Mouse (Mus musculus): ENCODE data around the gene Gtf2ird2.
A peak's percentile ranks its signal among the peaks of the same experiment; 100 is the strongest.

Gene Gtf2ird2

GRCm38 (mm10) chr5:134253806-134254205 is 70.0 kb downstream of the Gtf2ird2 start:
- Histone ChIP-seq H3K4me3 (replicated peaks; ENCODE audit: low read length) (no peak overlapping the region), H3K36me3 (ENCODE audit: insufficient read depth, low read length) (peaks cover 96% of the 10 kb centered on the region), H3K9me3 (ENCODE audit: low read length) (no peaks in the 10 kb centered on the region), H3K27me3 (ENCODE audit: insufficient read depth, low read length) (no peaks in the 10 kb centered on the region), H3K4me1 (replicated peaks; ENCODE audit: low read depth, low read length) (peaks cover 30% of the 10 kb centered on the region)
- TF ChIP-seq NANOG (IDR thresholded peaks at IDR 0.05; ENCODE audit: borderline replicate concordance, low read length) (no peak), CTCF (conservative IDR thresholded peaks at IDR 0.05; ENCODE audit: low read length) (peak; percentile 14; the same call in 1 of the 2 replicates)

DNA sequence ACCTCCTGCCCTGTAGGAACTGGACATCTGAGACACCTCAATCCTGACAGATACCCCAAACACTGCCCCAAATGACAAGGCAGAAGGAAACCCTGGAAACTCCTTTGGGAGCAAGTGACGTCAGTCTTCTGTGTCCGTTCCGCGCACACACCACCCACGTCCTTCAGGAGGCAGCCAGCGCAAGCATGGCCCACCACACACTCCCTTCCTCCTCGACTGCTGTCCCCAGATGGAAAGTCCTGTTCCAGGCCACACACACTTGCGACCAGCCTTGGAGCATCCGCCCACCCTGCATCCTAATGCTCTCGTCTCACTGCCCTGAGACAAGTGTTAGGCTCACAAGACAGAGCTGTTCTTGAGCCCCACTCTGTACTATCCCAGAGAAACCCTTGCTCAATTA is 71.5 kb downstream of the Gtf2ird2 start:
- Histone ChIP-seq H3K27me3 (ENCODE audit: insufficient read depth, low read length) (no peaks in the 10 kb centered on the region), H3K36me3 (ENCODE audit: insufficient read depth, low read length) (peaks cover 97% of the 10 kb centered on the region), H3K9me3 (ENCODE audit: low read length) (peaks cover 6% of the 10 kb centered on the region; the same call in 1 of the 2 replicates), H3K4me3 (replicated peaks; ENCODE audit: low read length) (no peak overlapping the region), H3K4me1 (replicated peaks; ENCODE audit: low read depth, low read length) (peaks cover 44% of the 10 kb centered on the region)
- TF ChIP-seq CTCF (conservative IDR thresholded peaks at IDR 0.05; ENCODE audit: low read length) (no peak), POU5F1 (IDR thresholded peaks at IDR 0.05; ENCODE audit: borderline replicate concordance, low read length) (no peak), NANOG (IDR thresholded peaks at IDR 0.05; ENCODE audit: borderline replicate concordance, low read length) (no peak)

DNA sequence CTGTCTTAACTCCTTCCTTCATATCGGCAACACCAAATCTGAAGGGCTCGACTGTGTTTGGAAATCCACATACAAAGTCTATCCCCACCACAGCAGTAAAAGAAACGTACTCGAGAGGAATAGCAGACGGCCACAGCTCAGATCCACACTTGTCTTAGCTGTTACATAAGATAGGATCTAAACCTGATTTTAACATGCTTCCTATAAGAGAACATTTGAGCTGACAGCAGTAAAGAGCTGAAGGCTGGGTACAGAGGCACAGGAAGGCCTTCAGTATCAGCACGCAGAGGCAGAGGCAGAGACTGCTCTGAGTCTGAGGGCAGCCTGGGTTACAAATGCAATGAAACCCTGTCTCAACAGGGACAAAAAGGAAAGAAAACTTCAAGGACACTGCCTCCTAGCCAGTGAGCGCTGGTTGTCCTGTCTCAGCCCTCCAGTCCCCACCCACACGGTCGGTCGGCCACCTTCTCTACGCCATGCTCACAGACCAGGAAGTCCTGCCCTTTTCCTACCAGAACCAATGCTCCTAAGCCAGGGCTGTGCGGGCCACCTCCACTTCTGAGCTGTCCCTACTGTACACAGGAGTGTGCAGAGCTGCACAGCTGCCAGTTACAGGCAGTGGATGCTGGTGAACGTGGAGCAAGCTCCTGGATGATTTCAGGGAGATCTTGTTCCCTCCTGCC is 73.7 kb downstream of the Gtf2ird2 start:
- no peaks in the 10 kb centered on the region for H3K27me3 ChIP-seq (ENCODE audit: insufficient read depth, low read length)

DNA sequence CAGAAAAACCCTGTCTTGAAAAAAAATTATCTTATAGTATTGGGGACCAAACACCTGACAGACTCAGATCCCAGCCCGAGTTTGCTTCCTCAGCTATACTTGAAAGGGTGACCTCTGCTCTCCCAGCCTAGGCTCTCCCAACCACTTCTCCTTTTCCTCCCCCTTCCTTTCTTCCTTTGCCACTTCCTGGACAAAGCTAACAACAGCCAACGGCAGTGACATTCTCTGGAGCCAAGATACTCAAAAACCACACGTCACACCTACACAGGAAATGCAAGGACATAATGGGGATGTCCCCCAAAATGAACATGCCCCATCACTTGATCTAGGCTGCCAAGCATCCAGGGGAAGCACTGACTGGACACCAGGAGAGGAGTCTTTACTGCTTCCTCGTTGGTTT is 74.6 kb downstream of the Gtf2ird2 start:
- no peaks in the 10 kb centered on the region for H3K27me3 ChIP-seq (ENCODE audit: insufficient read depth, low read length)
- peaks cover 6% of the 10 kb centered on the region; the same call in 1 of the 2 replicates for H3K9me3 ChIP-seq (ENCODE audit: low read length)
- peaks cover 98% of the 10 kb centered on the region for H3K36me3 ChIP-seq (ENCODE audit: insufficient read depth, low read length)
- H3K4me3 ChIP-seq (replicated peaks; ENCODE audit: low read length): no peak overlapping the region
- H3K4me1 ChIP-seq (replicated peaks; ENCODE audit: low read depth, low read length): peaks cover 45% of the 10 kb centered on the region
- TF ChIP-seq CTCF (conservative IDR thresholded peaks at IDR 0.05; ENCODE audit: low read length) (no peak), NANOG (IDR thresholded peaks at IDR 0.05; ENCODE audit: borderline replicate concordance, low read length) (no peak), POU5F1 (IDR thresholded peaks at IDR 0.05; ENCODE audit: borderline replicate concordance, low read length) (no peak)

More for the DNA sequence above, 73.7 kb downstream of the Gtf2ird2 start:
- Histone ChIP-seq H3K9me3 (ENCODE audit: low read length) (peaks cover 6% of the 10 kb centered on the region; the same call in 1 of the 2 replicates), H3K4me3 (replicated peaks; ENCODE audit: low read length) (no peak overlapping the region), H3K4me1 (replicated peaks; ENCODE audit: low read depth, low read length) (peaks cover 53% of the 10 kb centered on the region), H3K36me3 (ENCODE audit: insufficient read depth, low read length) (peaks cover 98% of the 10 kb centered on the region)
- TF ChIP-seq CTCF (conservative IDR thresholded peaks at IDR 0.05; ENCODE audit: low read length) (no peak), NANOG (IDR thresholded peaks at IDR 0.05; ENCODE audit: borderline replicate concordance, low read length) (no peak), POU5F1 (IDR thresholded peaks at IDR 0.05; ENCODE audit: borderline replicate concordance, low read length) (no peak)

DNA sequence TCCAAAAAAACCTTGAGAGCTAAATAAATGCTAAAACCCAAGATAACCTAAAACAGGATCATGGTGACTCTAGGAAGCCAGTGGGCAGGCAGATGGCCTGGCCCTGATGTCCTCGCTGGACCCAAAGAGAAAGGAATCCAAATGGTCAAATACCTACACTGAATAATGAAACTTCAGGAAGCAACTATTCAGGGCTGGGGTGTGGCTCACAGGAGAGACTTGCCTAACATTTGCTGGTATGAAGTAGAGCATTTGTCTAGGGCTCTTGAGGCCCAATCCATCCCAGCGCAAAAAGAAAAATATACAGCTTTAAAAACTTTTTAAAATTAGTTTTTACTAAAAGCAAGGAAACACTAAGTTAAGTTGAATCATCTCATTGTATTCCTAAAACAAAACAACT is 75.1 kb downstream of the Gtf2ird2 start:
- Histone ChIP-seq H3K9me3 (ENCODE audit: low read length) (peaks cover 6% of the 10 kb centered on the region; the same call in 1 of the 2 replicates), H3K36me3 (ENCODE audit: insufficient read depth, low read length) (peaks cover 98% of the 10 kb centered on the region), H3K27me3 (ENCODE audit: insufficient read depth, low read length) (no peaks in the 10 kb centered on the region), H3K4me3 (replicated peaks; ENCODE audit: low read length) (no peak overlapping the region), H3K4me1 (replicated peaks; ENCODE audit: low read depth, low read length) (peaks cover 40% of the 10 kb centered on the region)
- TF ChIP-seq POU5F1 (IDR thresholded peaks at IDR 0.05; ENCODE audit: borderline replicate concordance, low read length) (no peak), CTCF (conservative IDR thresholded peaks at IDR 0.05; ENCODE audit: low read length) (no peak), NANOG (IDR thresholded peaks at IDR 0.05; ENCODE audit: borderline replicate concordance, low read length) (no peak)

DNA sequence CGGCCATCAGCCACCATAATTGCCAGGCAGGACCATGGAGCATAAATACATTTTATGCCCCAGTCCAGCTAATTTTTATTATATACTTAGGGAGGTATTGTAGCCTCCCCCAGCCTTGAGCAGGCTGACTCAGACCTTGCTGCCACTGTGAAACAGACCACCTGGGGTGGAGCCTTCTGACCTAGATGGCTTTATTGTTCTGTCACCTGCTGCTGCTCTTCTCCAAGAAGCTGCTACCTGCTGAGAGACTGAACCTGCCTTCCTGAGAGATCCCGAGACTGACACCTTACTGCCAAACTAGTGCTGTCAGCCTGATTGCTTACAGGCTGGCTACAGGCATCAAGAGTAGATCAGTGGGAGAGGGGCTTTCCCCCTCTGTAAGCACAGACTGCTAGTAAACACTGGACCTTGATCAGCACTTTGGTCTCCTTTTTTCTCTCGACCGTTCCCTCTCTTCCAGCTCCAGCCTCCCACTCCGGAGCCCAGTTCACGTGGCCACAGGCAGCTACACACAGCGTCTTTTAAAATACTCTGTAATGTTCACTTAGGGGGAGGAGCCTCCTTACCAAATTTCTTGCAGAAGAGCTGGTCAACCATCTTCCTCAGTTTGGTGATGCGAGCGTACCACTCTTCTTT is 76.3 kb downstream of the Gtf2ird2 start:
- Histone ChIP-seq H3K36me3 (ENCODE audit: insufficient read depth, low read length) (peaks cover 98% of the 10 kb centered on the region), H3K27me3 (ENCODE audit: insufficient read depth, low read length) (no peaks in the 10 kb centered on the region), H3K9me3 (ENCODE audit: low read length) (peaks cover 6% of the 10 kb centered on the region; the same call in 1 of the 2 replicates), H3K4me3 (replicated peaks; ENCODE audit: low read length) (no peak overlapping the region), H3K4me1 (replicated peaks; ENCODE audit: low read depth, low read length) (peaks cover 40% of the 10 kb centered on the region)
- peak; percentile 48 for TF ChIP-seq NANOG (IDR thresholded peaks at IDR 0.05; ENCODE audit: borderline replicate concordance, low read length)
- no peak for TF ChIP-seq CTCF (conservative IDR thresholded peaks at IDR 0.05; ENCODE audit: low read length)

DNA sequence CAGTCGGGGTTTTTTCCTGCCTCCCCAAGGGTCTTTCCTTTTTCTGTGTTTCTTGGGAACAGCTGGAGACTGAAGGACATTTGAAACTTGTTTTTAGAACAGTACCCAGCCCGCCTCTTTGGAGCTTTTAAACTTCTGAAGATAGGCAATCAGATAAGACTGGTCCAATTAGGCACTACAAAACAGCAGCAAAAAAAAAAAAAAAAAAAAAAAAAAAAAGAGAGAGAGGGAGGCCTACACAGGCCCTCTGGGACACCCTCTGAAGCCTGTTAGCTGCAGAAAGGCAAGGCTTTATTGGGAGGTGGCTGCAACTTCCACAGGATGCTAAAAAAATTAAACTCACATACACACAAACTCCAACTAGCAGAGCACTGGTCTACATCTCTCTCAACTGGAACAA is 82.1 kb downstream of the Gtf2ird2 start:
- no peaks in the 10 kb centered on the region for H3K27me3 ChIP-seq (ENCODE audit: insufficient read depth, low read length)
- no peaks in the 10 kb centered on the region for H3K9me3 ChIP-seq (ENCODE audit: low read length)
- H3K36me3 ChIP-seq (ENCODE audit: insufficient read depth, low read length): peaks cover 95% of the 10 kb centered on the region
- H3K4me3 ChIP-seq (replicated peaks; ENCODE audit: low read length): no peak overlapping the region
- peaks cover 48% of the 10 kb centered on the region for H3K4me1 ChIP-seq (replicated peaks; ENCODE audit: low read depth, low read length)
- TF ChIP-seq POU5F1 (IDR thresholded peaks at IDR 0.05; ENCODE audit: borderline replicate concordance, low read length) (no peak), CTCF (conservative IDR thresholded peaks at IDR 0.05; ENCODE audit: low read length) (no peak), NANOG (IDR thresholded peaks at IDR 0.05; ENCODE audit: borderline replicate concordance, low read length) (no peak)

- peaks cover 46% of the 10 kb centered on the region for H3K4me1 ChIP-seq (replicated peaks; ENCODE audit: low read depth, low read length)
- H3K4me3 ChIP-seq (replicated peaks; ENCODE audit: low read length): 0 out of 2 replicates have a peak overlapping the region, but pooled peaks have one; percentile 23
- H3K9me3 ChIP-seq (ENCODE audit: low read length): no peaks in the 10 kb centered on the region
- H3K36me3 ChIP-seq (ENCODE audit: insufficient read depth, low read length): peaks cover 95% of the 10 kb centered on the region
- H3K27me3 ChIP-seq (ENCODE audit: insufficient read depth, low read length): no peaks in the 10 kb centered on the region
- TF ChIP-seq POU5F1 (IDR thresholded peaks at IDR 0.05; ENCODE audit: borderline replicate concordance, low read length) (no peak), NANOG (IDR thresholded peaks at IDR 0.05; ENCODE audit: borderline replicate concordance, low read length) (no peak), CTCF (conservative IDR thresholded peaks at IDR 0.05; ENCODE audit: low read length) (no peak)
These were observed 82.6 kb downstream of the Gtf2ird2 start for GRCm38 (mm10) chr5:134266404-134266803.
